Mouse (Mus musculus) neural tube, embryonic 14.5 days (tissue): ENCODE data around the gene Adap1. TPM values are rescaled to one million over a fixed set of nuclear protein-coding genes. Genes with fewer than 3 reads are reported as not detected.

Source experiments
- ATAC-seq: fragments of 200-750 bp; cut with Nextera tagmentation; 2 replicates; pipeline ENCODE4 v1.8.0; 2017; ENCODE audit warnings: low read depth, mild to moderate bottlenecking, moderate TSS enrichment, moderate library complexity
- H3K27ac ChIP-seq: fragments of 300-500 bp; sonication (generic); 2 replicates; pipeline ENCODE4 v1.5.1; 2014; ENCODE audit warnings: low read depth, mild to moderate bottlenecking, control low read depth, low read length, moderate library complexity, mixed read lengths
- H3K27me3 ChIP-seq: fragments of 300-500 bp; sonication (generic); 2 replicates; pipeline ENCODE4 v1.6.1; 2014; ENCODE audit warnings: low read length; ENCODE audit not compliant: control insufficient read depth, insufficient read depth
- H3K36me3 ChIP-seq: fragments of 300-500 bp; sonication (generic); 2 replicates; pipeline ENCODE4 v1.6.1; 2014; ENCODE audit warnings: low read length, mixed read lengths; ENCODE audit not compliant: control insufficient read depth, insufficient read depth
- H3K4me1 ChIP-seq: fragments of 300-500 bp; sonication (generic); 2 replicates; pipeline ENCODE4 v1.6.1; 2014; ENCODE audit warnings: low read length; ENCODE audit not compliant: control insufficient read depth, insufficient read depth
- H3K4me2 ChIP-seq: fragments of 300-500 bp; sonication (generic); 2 replicates; pipeline ENCODE4 v1.6.1; 2014; ENCODE audit warnings: mild to moderate bottlenecking, low read depth, low read length, control low read depth
- H3K4me3 ChIP-seq: fragments of 300-500 bp; sonication (generic); 2 replicates; pipeline ENCODE4 v1.5.1; 2014; ENCODE audit warnings: low read depth, low read length, control low read depth, mixed read lengths
- H3K9ac ChIP-seq: fragments of 300-500 bp; sonication (generic); replicated peaks from 2 replicates; pipeline ENCODE4 v1.6.1; 2014; ENCODE audit warnings: low read depth, mild to moderate bottlenecking, control low read depth, low read length, mixed read lengths
- H3K9me3 ChIP-seq: fragments of 300-500 bp; sonication (generic); 2 replicates; pipeline ENCODE4 v1.6.1; 2016; ENCODE audit warnings: low read length; ENCODE audit not compliant: control insufficient read depth
- WGBS: fragments of 180-500 bp; shearing (Covaris S2); extraction: QIAGEN DNeasy Blood & Tissue Kit; methylation state at CpG from one replicate; pipeline ENCODE4 v1.1.7; 2014; 5-methylcytosine and 5-hydroxymethylcytosine counted together
- polyA plus RNA-seq: library from polyadenylated mRNA; unstranded; fragments of >200 nt; fragmentation: Nextera tagmentation; extraction: Ambion mirVana; gene quantifications from 2 replicates; pipeline ENCODE4 v1.2.1, GENCODE M21; 2014

Gene Adap1
- polyA plus RNA-seq, 1 experiment from 2014 or later: 64.6 TPM

GRCm38 (mm10) chr5:139267661-139268060 is 57.8 kb downstream of the Adap1 start:
- Histone ChIP-seq H3K36me3 (peaks cover 54% of the 10 kb centered on the region), H3K9ac (no peak overlapping the region), H3K27ac (no peak overlapping the region), H3K9me3 (no peaks in the 10 kb centered on the region), H3K4me2 (no peak overlapping the region), H3K4me1 (no peaks in the 10 kb centered on the region), H3K27me3 (no peaks in the 10 kb centered on the region), H3K4me3 (no peak overlapping the region)
- 92% methylated on average over 4 of the region's 4 CpGs for WGBS
- ATAC-seq: no peak

DNA sequence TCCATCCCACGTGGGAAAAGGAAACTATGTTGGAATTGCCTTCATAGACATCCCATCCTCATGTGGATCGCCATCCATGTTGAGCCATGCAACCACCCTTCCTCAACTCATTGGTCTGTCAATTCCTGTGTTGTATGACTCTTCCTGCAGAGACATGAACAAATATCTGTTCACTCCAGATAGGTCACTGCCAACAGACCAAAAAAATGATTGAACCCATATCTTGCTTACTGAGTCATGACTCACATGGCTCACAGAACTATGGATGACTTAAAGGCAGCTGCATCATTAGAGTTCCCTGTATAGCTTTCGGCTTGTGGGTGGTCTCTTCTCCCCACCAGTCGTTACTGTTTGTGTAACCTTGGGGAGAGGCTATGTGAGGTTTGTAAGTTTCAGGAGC is 64.0 kb downstream of the Adap1 start:
- no peak overlapping the region for H3K27ac ChIP-seq
- 94% methylated on average over 4 of the region's 4 CpGs for WGBS
- H3K4me2 ChIP-seq: no peak overlapping the region
- no peak overlapping the region for H3K4me3 ChIP-seq
- H3K27me3 ChIP-seq: no peaks in the 10 kb centered on the region
- H3K36me3 ChIP-seq: peaks cover 36% of the 10 kb centered on the region
- no peak for ATAC-seq
- no peaks in the 10 kb centered on the region for H3K9me3 ChIP-seq
- H3K9ac ChIP-seq: no peak overlapping the region
- H3K4me1 ChIP-seq: no peaks in the 10 kb centered on the region

GRCm38 (mm10) chr5:139259853-139260252 is 65.6 kb downstream of the Adap1 start:
- Histone ChIP-seq H3K4me2 (no peak overlapping the region), H3K9ac (no peak overlapping the region; the same call in 1 of the 2 replicates), H3K27ac (no peak overlapping the region), H3K36me3 (peaks cover 23% of the 10 kb centered on the region; the same call in 1 of the 2 replicates), H3K27me3 (no peaks in the 10 kb centered on the region), H3K9me3 (no peaks in the 10 kb centered on the region), H3K4me3 (no peak overlapping the region), H3K4me1 (no peaks in the 10 kb centered on the region)
- WGBS: 88% methylated on average over 5 of the region's 5 CpGs
- no peak for ATAC-seq

GRCm38 (mm10) chr5:139258371-139259035 is 66.9 kb downstream of the Adap1 start:
- Histone ChIP-seq H3K27ac (no peak overlapping the region), H3K27me3 (no peaks in the 10 kb centered on the region), H3K4me2 (no peak overlapping the region), H3K4me3 (no peak overlapping the region), H3K36me3 (0 out of 2 replicates have a peak, but pooled peaks cover 11% of the 10 kb centered on the region), H3K9me3 (no peaks in the 10 kb centered on the region), H3K9ac (no peak overlapping the region), H3K4me1 (peaks cover 6% of the 10 kb centered on the region)
- WGBS: 93% methylated on average over 8 of the region's 8 CpGs
- ATAC-seq: no peak

- Histone ChIP-seq H3K9me3 (no peaks in the 10 kb centered on the region), H3K4me2 (no peak overlapping the region), H3K4me3 (no peak overlapping the region), H3K27ac (no peak overlapping the region), H3K27me3 (no peaks in the 10 kb centered on the region), H3K9ac (no peak overlapping the region), H3K36me3 (0 out of 2 replicates have a peak, but pooled peaks cover 5% of the 10 kb centered on the region), H3K4me1 (peaks cover 10% of the 10 kb centered on the region)
- no peak for ATAC-seq
- 75% methylated on average over 4 of the region's 4 CpGs for WGBS
Observed at GRCm38 (mm10) chr5:139257818-139258217, 67.6 kb downstream of the Adap1 start.

DNA sequence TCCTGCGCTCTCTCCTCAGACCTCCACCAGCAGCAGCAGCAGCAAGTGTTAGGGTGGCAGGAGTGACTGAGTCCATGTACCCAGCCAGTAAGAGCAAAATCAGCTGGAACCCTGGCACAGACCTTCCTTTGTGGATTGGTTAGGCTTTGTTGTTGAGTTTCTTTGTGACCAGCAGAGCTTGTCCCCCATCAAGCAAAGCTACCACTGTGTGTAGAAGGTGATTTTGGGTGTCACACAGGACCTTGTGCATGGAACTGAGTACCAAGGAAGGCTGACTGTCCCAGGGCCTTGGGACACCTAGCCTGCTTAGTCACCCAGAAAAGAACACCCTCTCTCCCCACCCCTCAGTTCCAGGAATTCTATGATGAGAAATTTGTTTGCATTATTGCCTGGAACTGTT is 68.2 kb downstream of the Adap1 start:
- Histone ChIP-seq H3K36me3 (no peaks in the 10 kb centered on the region), H3K9ac (no peak overlapping the region), H3K9me3 (no peaks in the 10 kb centered on the region), H3K27ac (no peak overlapping the region), H3K4me3 (no peak overlapping the region), H3K4me1 (peaks cover 10% of the 10 kb centered on the region), H3K4me2 (no peak overlapping the region), H3K27me3 (no peaks in the 10 kb centered on the region)
- WGBS: 100% methylated on average over 1 of the region's 1 CpGs
- ATAC-seq: no peak

GRCm38 (mm10) chr5:139256211-139256765 is 69.1 kb downstream of the Adap1 start:
- Histone ChIP-seq H3K9me3 (no peaks in the 10 kb centered on the region), H3K9ac (no peak overlapping the region), H3K4me3 (no peak overlapping the region), H3K4me2 (no peak overlapping the region), H3K27ac (no peak overlapping the region), H3K27me3 (no peaks in the 10 kb centered on the region), H3K36me3 (no peaks in the 10 kb centered on the region), H3K4me1 (peaks cover 10% of the 10 kb centered on the region)
- WGBS: 90% methylated on average over 3 of the region's 3 CpGs
- no peak for ATAC-seq

- ATAC-seq: no peak
- peaks cover 10% of the 10 kb centered on the region for H3K4me1 ChIP-seq
- H3K4me2 ChIP-seq: no peak overlapping the region
- H3K27me3 ChIP-seq: no peaks in the 10 kb centered on the region
- H3K9ac ChIP-seq: no peak overlapping the region
- no peak overlapping the region for H3K27ac ChIP-seq
- H3K9me3 ChIP-seq: no peaks in the 10 kb centered on the region
- H3K36me3 ChIP-seq: no peaks in the 10 kb centered on the region
- no peak overlapping the region for H3K4me3 ChIP-seq
- 90% methylated on average over 6 of the region's 6 CpGs for WGBS
Observed at GRCm38 (mm10) chr5:139255777-139256176, 69.6 kb downstream of the Adap1 start.

GRCm38 (mm10) chr5:139254938-139255337 is 70.5 kb downstream of the Adap1 start:
- WGBS: 82% methylated on average over 6 of the region's 6 CpGs
- Histone ChIP-seq H3K4me2 (no peak overlapping the region), H3K9ac (no peak overlapping the region), H3K27ac (no peak overlapping the region), H3K9me3 (no peaks in the 10 kb centered on the region), H3K27me3 (no peaks in the 10 kb centered on the region), H3K36me3 (peaks cover 4% of the 10 kb centered on the region), H3K4me1 (peaks cover 10% of the 10 kb centered on the region), H3K4me3 (no peak overlapping the region)
- no peak for ATAC-seq
